Mouse (Mus musculus) G1E-ER4 (cell line): ENCODE measurements around the gene Fam76b. TPM values are rescaled to one million over a fixed set of nuclear protein-coding genes. Genes with fewer than 3 reads are reported as not detected.

Experiments
- GATA1 ChIP-seq: IDR thresholded peaks from one replicate; pipeline ENCODE4 v1.8.0; 2012; ENCODE audit warnings: low read length, inconsistent platforms
- polyA plus RNA-seq: library from polyadenylated mRNA; stranded (reverse); fragments of >175 nt; gene quantifications from 2 replicates; pipeline ENCODE4 v1.2.3, GENCODE M21; 2012

The Fam76b gene
- 25.7 and 35.6 TPM in 2 replicates for polyA plus RNA-seq

GRCm38 (mm10) chr9:13827406-13828086 is at the start of gene Fam76b:
Gene Fam76b, plus strand, starts transcription at chr9:13827716.
- TF ChIP-seq GATA1, result no peak

GRCm38 (mm10) chr9:13781985-13782384 is 45.5 kb upstream of the Fam76b start:
- no peak for TF ChIP-seq GATA1

DNA sequence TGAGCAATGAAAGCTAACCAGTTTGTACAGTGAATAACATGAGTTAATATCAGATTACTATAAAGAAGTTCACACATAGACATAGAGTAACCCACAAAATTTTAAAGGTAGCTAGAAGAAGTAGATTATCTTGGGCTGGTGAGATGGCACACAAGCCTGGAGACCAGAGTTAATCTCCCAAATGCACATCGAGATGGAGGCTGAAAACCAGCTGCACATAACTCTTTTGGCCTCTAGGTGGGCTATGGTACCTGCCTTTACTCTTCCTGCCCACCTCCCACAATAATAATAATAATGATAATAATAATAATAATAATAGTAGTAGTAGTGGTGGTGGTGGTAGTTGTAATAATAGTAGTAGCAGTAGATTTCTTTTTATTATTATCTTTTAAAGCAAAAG is 33.2 kb upstream of the Fam76b start:
- no peak for TF ChIP-seq GATA1

GRCm38 (mm10) chr9:13794756-13795155 is 32.8 kb upstream of the Fam76b start:
- no peak for TF ChIP-seq GATA1

- no peak for TF ChIP-seq GATA1
These were observed 23.0 kb upstream of the Fam76b start for GRCm38 (mm10) chr9:13804480-13804879.

DNA sequence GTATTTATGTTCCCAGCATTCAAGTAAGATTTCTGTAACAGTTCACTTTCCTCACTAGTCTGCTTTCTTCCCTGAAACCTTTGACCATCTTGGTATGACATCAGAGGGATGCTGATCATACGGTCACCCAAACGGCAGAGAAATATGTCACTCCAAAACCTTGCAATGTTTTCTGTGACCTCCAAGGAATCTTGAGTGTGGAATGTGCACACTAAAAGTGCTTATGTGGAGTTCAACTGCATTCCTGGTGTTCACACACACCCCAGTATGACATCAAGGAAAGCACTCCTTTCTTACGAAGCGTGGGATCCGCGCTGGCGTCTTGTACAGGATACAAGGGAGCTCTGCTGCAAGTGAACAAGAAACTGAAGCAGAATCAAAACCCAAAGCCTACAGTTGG is 20.7 kb upstream of the Fam76b start:
- no peak for TF ChIP-seq GATA1

DNA sequence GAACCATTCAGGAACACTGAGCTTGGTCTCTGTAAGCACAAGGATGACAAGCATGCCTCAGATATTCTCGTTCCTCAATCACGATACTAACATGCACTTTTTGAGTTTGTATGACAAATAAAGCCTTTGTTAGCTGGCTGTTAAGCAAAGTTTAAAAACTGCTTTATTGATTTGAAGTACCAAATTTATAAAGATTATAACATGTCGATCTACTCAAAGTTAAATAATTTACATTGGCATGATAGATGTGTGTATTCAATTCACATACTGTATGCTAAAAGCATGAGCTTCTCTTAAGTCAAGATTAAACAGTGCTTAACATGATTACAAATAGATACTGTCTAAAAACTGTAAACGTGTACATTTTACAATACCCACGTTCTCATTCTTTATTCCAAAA is 19.9 kb upstream of the Fam76b start:
- no peak for TF ChIP-seq GATA1

DNA sequence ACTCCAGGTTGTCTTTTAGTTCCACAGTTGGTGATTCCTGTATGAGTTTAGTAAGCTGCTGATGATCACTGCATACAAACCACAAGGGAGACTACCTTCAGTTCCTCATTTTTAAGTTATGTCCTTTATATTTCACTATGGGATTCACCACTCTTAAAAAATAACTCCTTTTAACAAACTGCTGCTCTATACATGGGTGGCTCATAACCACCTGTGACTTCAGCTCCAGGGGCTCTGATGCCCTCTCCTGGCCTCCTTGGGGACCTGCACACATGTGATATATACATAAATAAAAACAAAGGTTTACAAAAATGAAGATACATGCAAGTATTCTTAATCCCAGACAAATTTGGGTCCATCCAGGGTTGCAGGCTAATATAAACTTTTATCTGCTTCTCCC is 17.6 kb upstream of the Fam76b start:
- no peak for TF ChIP-seq GATA1

- TF ChIP-seq GATA1, result no peak
These were observed 9.1 kb upstream of the Fam76b start for GRCm38 (mm10) chr9:13818369-13818768.

DNA sequence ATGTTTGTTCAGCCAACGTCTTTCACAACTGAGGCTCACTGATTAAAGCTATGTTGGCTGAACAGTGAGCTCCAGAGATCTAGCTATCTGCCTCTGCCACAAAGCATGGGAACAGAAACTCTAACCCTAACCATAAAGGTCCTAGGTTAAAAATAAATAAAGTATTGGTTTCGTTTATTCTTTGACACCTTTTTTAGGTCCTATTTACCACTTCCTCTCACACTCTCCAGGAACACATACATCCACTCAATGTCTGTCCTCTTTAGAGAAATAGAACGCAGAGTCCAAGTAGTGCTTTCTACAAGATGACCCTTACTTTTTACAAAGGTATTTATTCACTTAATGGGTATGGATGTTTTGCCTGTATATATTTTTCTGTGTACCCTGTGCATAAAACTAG is 6.7 kb upstream of the Fam76b start:
- no peak for TF ChIP-seq GATA1

DNA sequence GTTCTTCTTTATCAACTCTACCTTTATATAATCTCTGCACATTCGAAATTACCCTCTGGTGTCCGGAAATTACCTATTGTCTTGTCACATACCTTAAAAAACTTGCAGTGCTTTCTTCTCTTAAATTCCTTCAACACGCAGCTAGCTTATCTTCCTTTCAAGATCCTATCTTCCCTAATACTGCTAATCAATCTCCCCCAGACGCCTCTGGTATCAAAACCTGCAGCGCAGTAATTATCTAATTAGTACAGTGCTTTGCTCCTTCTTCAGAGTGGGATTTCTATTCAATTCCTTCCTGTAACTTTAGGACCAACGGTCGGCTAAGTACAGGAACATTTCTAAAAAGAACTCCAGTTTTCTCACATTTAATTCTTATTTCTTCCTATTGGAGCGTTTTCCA is 1.6 kb upstream of the Fam76b start:
- TF ChIP-seq GATA1, result peak; percentile 75

GRCm38 (mm10) chr9:13826391-13826805 is 1.1 kb upstream of the Fam76b start:
- no peak for TF ChIP-seq GATA1

- TF ChIP-seq GATA1, result no peak
These were observed 597 bp upstream of the Fam76b start, which contains the start of gene Cep57 for GRCm38 (mm10) chr9:13826832-13827405. Gene Cep57, minus strand, starts transcription at chr9:13827107.

- TF ChIP-seq GATA1, result no peak
These were observed 548 bp downstream of the Fam76b start for GRCm38 (mm10) chr9:13828087-13828441.

DNA sequence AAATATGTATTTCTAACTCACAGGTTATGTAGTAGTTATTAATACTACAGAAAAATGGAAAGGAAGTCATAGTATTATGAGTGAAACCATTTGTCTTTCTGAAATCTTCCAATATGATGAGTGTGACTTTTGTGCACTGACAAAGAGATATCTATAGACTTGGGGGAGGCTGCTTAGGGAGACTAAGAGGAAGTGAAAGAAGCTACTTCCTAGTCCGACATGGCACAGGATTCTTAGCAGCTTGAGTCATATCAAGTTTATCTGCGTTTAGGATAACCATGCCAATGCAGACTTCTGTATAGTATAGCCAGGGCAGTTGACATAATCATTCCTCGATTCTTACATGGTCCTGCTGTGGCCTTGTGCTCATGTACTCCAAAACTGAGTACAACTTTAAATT is 7.7 kb downstream of the Fam76b start:
- TF ChIP-seq GATA1, result no peak

GRCm38 (mm10) chr9:13836726-13837125 is 9.2 kb downstream of the Fam76b start:
- TF ChIP-seq GATA1, result no peak

DNA sequence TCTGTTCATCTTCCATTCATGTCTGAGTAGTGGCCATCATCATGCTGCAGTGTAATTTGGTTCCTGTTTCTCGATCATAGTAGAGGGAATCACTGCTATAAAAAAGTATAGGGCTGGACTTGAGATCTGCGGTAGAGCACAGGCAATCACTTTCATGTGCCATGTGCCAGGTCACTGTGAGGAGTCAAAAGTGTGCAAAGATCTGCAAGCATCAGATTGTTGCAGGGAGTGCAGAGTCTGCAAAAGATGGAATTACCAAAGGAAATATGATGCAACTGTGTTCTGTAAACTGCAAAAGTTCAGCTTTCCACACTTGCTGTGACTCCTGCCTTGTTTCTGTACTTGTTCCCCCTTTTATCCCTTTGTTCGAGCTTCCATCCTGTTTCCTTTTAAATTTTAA is 20.1 kb downstream of the Fam76b start:
- TF ChIP-seq GATA1, result no peak
